Mouse (Mus musculus) small intestine, adult 2 months (tissue): ENCODE results near the gene Plin5.
"Not testable (repeated sequence)": the region's sequence is repeated elsewhere in the genome, so short reads cannot be mapped to it uniquely, and the experiment has no call there.

Experiments used
- CTCF ChIP-seq: fragments of 200-500 bp; IDR thresholded peaks from 2 replicates; pipeline ENCODE4 v1.5.1; 2012; ENCODE audit warnings: low read depth, mild to moderate bottlenecking, control low read depth, inconsistent platforms, low read length, moderate library complexity, mixed read lengths; ENCODE audit not compliant: insufficient replicate concordance, insufficient read length; ENCODE audit errors: extremely low read depth
- POLR2A ChIP-seq: fragments of 200-500 bp; IDR thresholded peaks from 2 replicates; pipeline ENCODE4 v1.6.1; 2012; ENCODE audit warnings: low read depth, mild to moderate bottlenecking, control low read depth, inconsistent platforms, low read length, moderate library complexity

GRCm38 (mm10) chr17:56078361-56078760 is 39.0 kb downstream of the Plin5 start:
- not testable (repeated sequence) for TF ChIP-seq CTCF, POLR2A
